Comparison of ENCODE assay signal across 8 mouse cellular contexts in genomic region chr11:83472324-83473234, GRCm38 (mm10). TPM values are rescaled to one million over a fixed set of nuclear protein-coding genes. Genes with fewer than 3 reads are reported as not detected.
DNase-seq lines count a peak whose midpoint lies in the region; ATAC-seq and TF ChIP-seq lines count a peak whose summit lies in the region.

TSS of gene Taf15 (plus strand) at chr11:83473086.

- intact Hi-C loops in heart, postnatal 25 days (cut with DNase I): loop anchor here (1.0 kb wide), 1 partner anchor 29 kb away; no protein-coding TSS in a partner anchor

- H3K27me3 ChIP-seq in forebrain, embryonic 15.5 days: no peaks in the 10 kb centered on the region

- whole genome bisulfite sequencing in forebrain, embryonic 15.5 days: under 1% methylated on average over 66 of the region's 66 CpGs
- 1% methylated on average over 66 of the region's 66 CpGs for WGBS in lung, adult 2 months

- H3K9ac ChIP-seq in ES-E14 (ENCODE audit: insufficient read depth, low read depth, low read length, poor library complexity, severe bottlenecking): peak within 1 kb of the TSS; percentile 98
- peak within 1 kb of the TSS; percentile 80 for H3K9ac ChIP-seq in forebrain, embryonic 15.5 days (replicated peaks)

- in situ Hi-C loops in ES-E14 (cut with MboI; ENCODE audit: low sequenced_read_pairs in 2 of 2, unreplicated experiment in 2 of 2): no loop called here

- peak; percentile 63 for TF ChIP-seq CTCF in lung, adult 2 months (IDR thresholded peaks at IDR 0.05; ENCODE audit: insufficient read depth, low read length)

- peak within 1 kb of the TSS; percentile 81 for H3K27ac ChIP-seq in ES-E14 (ENCODE audit: insufficient read depth, low read depth, low read length, poor library complexity, severe bottlenecking)
- H3K27ac ChIP-seq in forebrain, embryonic 15.5 days (replicated peaks): peak within 1 kb of the TSS; percentile 97

- peak within 1 kb of the TSS; percentile 93 to 94 for H3K4me3 ChIP-seq in ES-E14 (ENCODE audit: insufficient read depth in 1 of 2, low read depth in 1 of 2, low read length in 2 of 2, poor library complexity in 1 of 2, severe bottlenecking in 1 of 2)
- peak within 1 kb of the TSS; percentile 84 for H3K4me3 ChIP-seq in forebrain, embryonic 15.5 days
- peak within 1 kb of the TSS; percentile 78 for H3K4me3 ChIP-seq in lung, adult 2 months (replicated peaks; ENCODE audit: extremely low read depth, low read depth, low read length)

- DNase-seq in ES-E14 (ENCODE audit: low read depth, low spot score): peak; percentile 99
- peak; percentile 99 for DNase-seq in cerebellum, adult 11-12 months
- peak; percentile 97 for DNase-seq in heart, postnatal 25 days (ENCODE audit: low spot score)
- DNase-seq in layer of hippocampus, adult 18-20 months (ENCODE audit: low spot score in 2 of 2): peak; percentile 98 to 99
- DNase-seq in lung, adult 2 months: peak; percentile 96
- peak; percentile 95 to 96 for DNase-seq in thymus, adult 18-20 months

- no peaks in the 10 kb centered on the region for H3K4me1 ChIP-seq in ES-E14 (ENCODE audit: control insufficient read depth in 2 of 2, insufficient read depth in 2 of 2, low read length in 2 of 2, poor library complexity in 1 of 2)
- peaks cover 29% of the 10 kb centered on the region for H3K4me1 ChIP-seq in forebrain, embryonic 15.5 days
- H3K4me1 ChIP-seq in lung, adult 2 months (ENCODE audit: control insufficient read depth, insufficient read depth, low read length): peaks cover 4% of the 10 kb centered on the region

- ATAC-seq in forebrain, embryonic 15.5 days (replicated peaks): peak; percentile 99
- ATAC-seq in neutrophil, adult 5-6 weeks (ENCODE audit: extremely low read depth, insufficient number of reproducible peaks, low FRiP score, poor library complexity, severe bottlenecking): peak; percentile 99

- peak within 1 kb of the TSS; percentile 67 for H3K4me2 ChIP-seq in forebrain, embryonic 15.5 days (replicated peaks)

- H3K36me3 ChIP-seq in ES-E14 (ENCODE audit: control insufficient read depth, insufficient read depth, low read length, poor library complexity, severe bottlenecking): peaks cover 4% of the 10 kb centered on the region
- peaks cover 7% of the 10 kb centered on the region; the same call in 1 of the 2 replicates for H3K36me3 ChIP-seq in forebrain, embryonic 15.5 days

- peak; percentile 76; the same call in 1 of the 2 replicates for TF ChIP-seq POLR2A in lung, adult 2 months (IDR thresholded peaks at IDR 0.05; ENCODE audit: borderline replicate concordance, extremely low read depth, low read depth, low read length)

- peaks cover 14% of the 10 kb centered on the region for H3K9me3 ChIP-seq in ES-E14 (ENCODE audit: control insufficient read depth, insufficient read depth, low read depth, low read length)
- H3K9me3 ChIP-seq in forebrain, embryonic 15.5 days: no peaks in the 10 kb centered on the region

TF ChIP-seq in ES-E14, 5 proteins besides CTCF, POLR2A, EP300 and RAD21:
- TF ChIP-seq HCFC1 (IDR thresholded peaks at IDR 0.05; ENCODE audit: borderline replicate concordance, insufficient read depth, low read length) (peak; percentile 53; the same call in 1 of the 2 replicates), ZNF384 (IDR thresholded peaks at IDR 0.05; ENCODE audit: low read depth, low read length) (no peak)
TF ChIP-seq in ES-E14: peak in this region for 1.

RNA-seq across cellular contexts. Expression of gene Taf15, which starts in this region (rescaled TPM):
- 33.8 and 53.8 TPM in 2 replicates for total RNA-seq in ES-E14 (2012; rRNA removed)
- 12.3 and 12.9 TPM in 2 replicates for polyA plus RNA-seq in forebrain, embryonic 15.5 days (2015; fragmentation: Nextera tagmentation; extraction: Ambion mirVana)
- total RNA-seq in heart, postnatal 25 days (2021): 10 to 100 TPM; 33.7 to 33.8 TPM
- 10 to 100 TPM; 69.1 to 70.7 TPM for total RNA-seq in layer of hippocampus, adult 18-20 months (2021)
- polyA plus RNA-seq in lung, adult 2 months (2012; rRNA removed): 8.5 and 10.7 TPM in 2 replicates
- 59.3 and 61.3 TPM in 2 replicates for total RNA-seq in neutrophil, adult 5-6 weeks (2017)

Comparison
In these comparisons a context has a peak if more than half of its experiments do, and no peak if none do; other contexts are left out.
1. Peak in every context shown above with its lines: DNase-seq, ATAC-seq, H3K4me3 ChIP-seq and H3K27ac ChIP-seq.